In the genomic region with DNA sequence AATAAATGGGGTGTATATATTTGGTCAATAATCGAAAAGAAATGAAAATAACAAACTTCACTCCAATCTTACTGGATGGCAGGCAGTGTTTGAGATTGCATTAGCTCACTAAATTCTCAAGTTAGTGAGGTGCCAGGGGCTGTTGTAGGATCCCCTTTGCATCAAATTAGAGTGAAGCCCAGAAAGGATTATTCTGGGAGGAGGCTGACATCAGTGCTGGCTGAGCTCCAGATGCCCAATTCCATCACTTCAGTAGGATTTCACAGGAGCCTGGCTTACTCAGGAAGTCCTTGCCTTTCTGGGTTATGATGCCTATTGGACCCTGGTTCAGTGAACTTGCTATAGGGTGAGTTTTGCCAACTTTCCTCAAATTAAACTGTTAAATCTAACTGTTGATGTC, we compare ENCODE assay signal across 21 mouse cellular contexts.
DNase-seq lines count a peak whose midpoint lies in the region; ATAC-seq and TF ChIP-seq lines count a peak whose summit lies in the region.
"Had no signal": no experiment of that assay in that cellular context is flagged by ENCODE, and none has a peak within 500 bp of the region (broad histone marks: within the 10 kb centered on the region; RNA-seq: fewer than 3 reads in every experiment).

No protein-coding gene starts in this region.

- WGBS in hindbrain, postnatal 0 days: 89% methylated on average over 1 of the region's 1 CpGs
- WGBS in hindbrain, embryonic 13.5 days: 94% methylated on average over 1 of the region's 1 CpGs

- TF ChIP-seq CTCF in hindbrain, postnatal 0 days (IDR thresholded peaks at IDR 0.05; ENCODE audit: low read depth): no peak

- H3K27ac ChIP-seq in hindbrain, postnatal 0 days: no peak overlapping the region
- H3K27ac ChIP-seq in hindbrain, embryonic 13.5 days: no peak overlapping the region
- H3K27ac ChIP-seq: gastrocnemius, adult 2 months; heart, adult 2 months; heart, embryonic 15.5 days; macrophage; stomach, embryonic 15.5 days had no signal

- no peak overlapping the region for H3K9ac ChIP-seq in hindbrain, postnatal 0 days (replicated peaks; ENCODE audit: low read length)
- no peak overlapping the region for H3K9ac ChIP-seq in hindbrain, embryonic 13.5 days
- H3K9ac ChIP-seq: heart, embryonic 15.5 days; lung, embryonic 14.5 days; stomach, embryonic 15.5 days had no signal

- no peaks in the 10 kb centered on the region for H3K27me3 ChIP-seq in hindbrain, postnatal 0 days (ENCODE audit: insufficient read depth, low read length)
- H3K27me3 ChIP-seq in hindbrain, embryonic 13.5 days: no peaks in the 10 kb centered on the region
- H3K27me3 ChIP-seq: heart, embryonic 15.5 days; Patski; stomach, embryonic 15.5 days had no signal

- H3K4me3 ChIP-seq in hindbrain, postnatal 0 days (ENCODE audit: low read length): no peak overlapping the region
- H3K4me3 ChIP-seq in hindbrain, embryonic 13.5 days: no peak overlapping the region
- H3K4me3 ChIP-seq: gastrocnemius, adult 2 months; heart, adult 2 months; heart, embryonic 15.5 days; stomach, embryonic 15.5 days had no signal

- peak; percentile 49 for DNase-seq in hindbrain, postnatal 0 days (ENCODE audit: low spot score)
- peak; percentile 79 for DNase-seq in brain, adult 2 months (ENCODE audit: low read depth, low spot score)
- DNase-seq in cerebellum, adult 18-20 months: peak; percentile 70 to 76
- peak; percentile 76 to 77 for DNase-seq in cerebellum, postnatal 36 days
- DNase-seq in heart, adult 11 months: no peak
- DNase-seq: B cell, adult 2 months; gastrocnemius, adult 2 months; heart, adult 2 months; kidney, adult 8-10 months; kidney, postnatal 36 days; lung, embryonic 14.5 days; thymus, adult 2 months had no signal

- ATAC-seq in hindbrain, postnatal 0 days: no peak
- no peak for ATAC-seq in hindbrain, embryonic 13.5 days (ENCODE audit: low FRiP score)
- no peak for ATAC-seq in erythroblast, adult 5-6 weeks (replicated peaks; ENCODE audit: low FRiP score, poor library complexity, severe bottlenecking)
- no peak for ATAC-seq in inflammation-experienced regulatory T-cells, adult 6 months
- ATAC-seq: activated CD4-positive, CD25-positive, alpha-beta regulatory T cell, adult 4 months; Patski had no signal

- no peak overlapping the region for H3K4me2 ChIP-seq in hindbrain, postnatal 0 days (ENCODE audit: low read depth, low read length)
- H3K4me2 ChIP-seq in hindbrain, embryonic 13.5 days: no peak overlapping the region
- H3K4me2 ChIP-seq: heart, embryonic 15.5 days; lung, embryonic 14.5 days; midbrain, embryonic 11.5 days; stomach, embryonic 15.5 days had no signal

- 0 out of 2 replicates have a peak, but pooled peaks cover 3% of the 10 kb centered on the region for H3K4me1 ChIP-seq in hindbrain, postnatal 0 days (ENCODE audit: insufficient read depth, low read length)
- peaks cover 7% of the 10 kb centered on the region for H3K4me1 ChIP-seq in hindbrain, embryonic 13.5 days (replicated peaks)
- H3K4me1 ChIP-seq: heart, embryonic 15.5 days; stomach, embryonic 15.5 days had no signal

- no peaks in the 10 kb centered on the region for H3K9me3 ChIP-seq in hindbrain, postnatal 0 days (ENCODE audit: low read length)
- no peaks in the 10 kb centered on the region for H3K9me3 ChIP-seq in hindbrain, embryonic 13.5 days
- H3K9me3 ChIP-seq: heart, embryonic 15.5 days; stomach, embryonic 15.5 days had no signal

- no peaks in the 10 kb centered on the region for H3K36me3 ChIP-seq in hindbrain, postnatal 0 days (ENCODE audit: insufficient read depth, low read length)
- no peaks in the 10 kb centered on the region for H3K36me3 ChIP-seq in hindbrain, embryonic 13.5 days
- H3K36me3 ChIP-seq: heart, embryonic 15.5 days; stomach, embryonic 15.5 days had no signal
